Mouse (Mus musculus): ENCODE measurements at regions not wholly inside any gene's neighbourhood (a gene's known extent, or its start where the extent isn't known, plus 50 kb on each side); places are given as distances from the start of the nearest gene placed in this dataset.

DNA sequence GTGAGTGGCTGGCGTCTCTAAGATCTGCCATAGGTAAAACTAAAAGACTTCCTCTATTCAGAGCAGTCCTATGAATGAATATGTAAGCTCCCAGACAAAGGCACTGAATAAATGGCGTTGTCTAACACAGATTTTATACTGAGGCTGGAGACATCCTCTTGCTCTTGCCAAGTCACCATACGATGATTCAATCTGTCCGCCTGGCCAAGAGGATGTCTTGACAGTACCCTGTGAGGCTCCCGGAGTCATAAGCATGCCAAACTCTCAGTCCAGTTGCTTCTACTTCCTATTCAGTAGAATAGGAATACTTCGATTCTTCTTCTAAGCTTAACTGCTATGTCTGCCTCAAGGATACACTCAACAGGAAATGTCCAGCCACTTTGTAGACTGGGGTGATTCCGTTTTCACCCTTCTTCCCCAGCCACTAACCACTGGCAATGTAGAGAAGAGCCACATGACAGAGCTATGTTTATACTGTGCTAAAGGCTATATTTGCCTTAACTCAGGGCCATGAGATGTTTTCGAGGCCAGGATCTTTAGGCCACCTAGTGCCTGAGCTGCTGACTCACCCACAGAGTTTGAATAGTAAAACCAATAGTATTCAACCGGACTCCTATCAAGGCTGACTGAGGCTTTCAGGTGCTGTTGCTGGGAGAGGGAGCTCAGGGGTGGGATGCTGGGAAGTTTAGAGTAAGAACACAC is 188.7 kb upstream of the Atp5g3 start:
- no peak for DNase-seq (ENCODE audit: low spot score)

DNA sequence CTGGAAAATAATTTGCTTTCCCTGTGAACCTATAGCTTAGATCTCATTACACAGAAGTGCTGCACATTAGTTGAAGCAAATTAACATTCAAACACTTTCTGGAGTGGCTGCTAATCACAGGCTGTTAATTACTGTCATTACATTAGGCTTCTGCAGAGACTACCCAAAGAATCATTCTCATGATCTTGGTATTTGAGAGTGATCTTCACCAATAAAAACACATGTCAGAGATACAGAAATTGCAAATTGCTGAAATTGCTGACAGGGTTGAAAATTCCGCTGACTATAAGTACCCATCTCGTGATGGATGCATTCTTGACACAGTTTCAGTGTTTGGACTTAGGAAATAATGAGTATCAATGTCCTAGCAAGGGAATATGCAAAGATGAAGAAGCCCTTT is 185.7 kb upstream of the Atp5g3 start:
- no peak for DNase-seq (ENCODE audit: low spot score)

DNA sequence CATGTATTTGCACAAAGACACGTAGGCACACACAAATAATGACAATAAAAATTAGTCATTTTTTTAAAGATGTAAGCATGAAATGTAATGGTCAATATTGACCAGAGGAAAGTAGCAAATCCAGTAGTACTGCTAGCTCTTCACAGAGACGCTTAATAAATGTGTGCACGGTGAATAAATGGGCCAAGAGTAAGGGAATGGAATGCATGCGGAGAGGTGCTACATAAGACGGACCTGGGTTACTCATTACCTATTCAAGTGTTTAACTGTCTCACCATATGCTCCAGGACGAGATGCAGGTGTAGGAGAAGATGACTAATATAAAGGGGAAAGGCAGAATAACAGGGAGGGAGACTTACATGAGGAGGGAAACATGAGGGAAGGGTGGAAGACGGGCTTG is 182.4 kb upstream of the Atp5g3 start:
- DNase-seq (ENCODE audit: low spot score): no peak

DNA sequence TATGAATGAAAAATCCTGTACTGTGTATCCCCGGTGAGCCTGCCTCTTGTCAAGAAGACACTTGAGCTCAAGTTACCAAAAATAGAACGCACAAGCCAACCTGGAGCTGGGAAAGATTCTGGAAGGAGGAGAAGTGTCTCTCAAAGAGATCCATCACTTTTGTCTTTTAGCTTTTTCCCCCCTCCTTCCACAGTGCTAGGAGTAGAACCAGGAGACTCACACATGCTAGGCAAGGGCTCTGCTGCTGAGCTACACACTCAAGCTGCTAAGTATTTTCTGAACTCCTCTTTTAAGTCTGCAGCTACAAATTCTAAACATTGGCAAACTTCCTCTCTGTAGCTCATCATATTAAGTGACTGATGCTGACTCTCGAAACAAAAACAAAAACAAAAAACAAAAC is 176.2 kb upstream of the Atp5g3 start:
- no peak for DNase-seq (ENCODE audit: low spot score)

DNA sequence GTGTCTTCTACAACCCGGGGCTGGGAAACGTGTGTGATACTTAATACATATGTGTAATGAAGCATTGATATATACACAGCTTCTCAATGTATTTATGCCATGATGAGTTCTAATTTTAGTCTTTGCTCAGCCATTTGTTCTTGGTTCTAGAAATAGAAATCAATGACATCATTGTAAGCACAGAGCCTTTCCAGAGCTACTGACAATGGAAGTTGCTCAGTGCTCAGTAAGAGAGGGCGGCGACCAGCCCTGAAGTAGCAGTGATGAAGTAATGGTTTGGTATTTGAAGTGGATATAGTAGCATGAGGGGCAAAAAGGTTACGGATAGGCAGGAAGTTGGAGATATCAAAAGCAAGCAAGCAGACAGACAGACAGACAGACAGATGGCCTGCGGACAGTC is 173.8 kb upstream of the Atp5g3 start:
- DNase-seq (ENCODE audit: low spot score): no peak

DNA sequence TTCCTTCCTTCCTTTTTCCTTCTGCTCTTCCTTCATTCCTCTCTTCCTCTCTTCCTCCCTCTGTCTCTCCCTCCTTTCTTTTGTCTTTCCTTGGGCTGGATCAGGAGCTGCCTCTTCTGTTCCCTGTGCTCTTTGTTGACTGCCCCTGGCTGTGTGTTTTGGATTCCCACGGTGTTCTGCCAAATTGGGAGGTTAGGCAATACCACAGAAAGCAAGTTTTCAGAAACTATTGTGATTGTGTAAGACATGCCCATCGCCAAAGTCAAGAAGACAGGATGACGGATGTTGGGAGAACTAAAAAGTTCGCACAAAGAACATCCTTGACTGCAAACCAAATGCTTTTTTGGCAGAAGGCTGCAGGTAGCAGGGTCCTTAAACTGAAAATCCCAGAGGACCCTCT is 165.6 kb upstream of the Atp5g3 start:
- DNase-seq (ENCODE audit: low spot score): no peak

DNA sequence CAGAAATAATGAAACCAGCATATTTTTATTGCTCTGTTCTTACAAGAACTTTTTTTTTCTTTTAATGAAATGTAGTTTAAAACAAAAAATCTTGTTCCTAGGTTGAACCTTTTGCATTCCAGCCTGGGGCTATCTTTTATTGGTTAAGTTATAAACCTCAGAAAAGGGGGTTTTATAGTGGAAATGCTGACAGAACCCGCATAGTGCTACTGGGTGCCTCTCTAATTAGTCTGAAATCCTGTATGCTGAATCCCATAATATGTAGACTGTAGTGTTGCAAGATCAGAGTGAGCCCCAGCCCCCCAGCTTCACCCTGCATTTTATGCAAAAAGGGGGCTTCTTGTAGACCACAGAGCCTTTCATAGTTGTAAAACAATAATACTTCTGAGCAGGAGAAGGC is 164.4 kb upstream of the Atp5g3 start:
- no peak for DNase-seq (ENCODE audit: low spot score)

DNA sequence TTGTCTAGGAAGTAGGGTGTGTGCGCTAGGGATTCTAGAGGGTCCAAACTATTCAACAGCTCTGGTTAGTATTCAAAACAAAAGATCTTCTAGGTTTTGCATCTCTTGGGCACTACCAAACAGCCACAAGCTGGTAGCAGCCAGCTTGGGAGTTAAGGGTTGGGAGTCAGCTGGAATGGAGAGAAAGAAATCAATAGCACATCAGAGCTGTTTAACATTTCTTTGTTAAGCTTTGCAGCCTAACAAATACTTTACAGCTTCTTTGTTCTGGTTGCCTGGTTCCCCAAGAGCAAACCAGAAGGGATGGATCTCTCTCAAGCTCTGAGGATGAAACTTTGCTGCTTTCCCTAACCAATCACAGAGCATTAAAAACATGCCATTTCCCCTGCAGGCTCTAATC is 162.3 kb upstream of the Atp5g3 start:
- DNase-seq (ENCODE audit: low spot score): peak; percentile 12

DNA sequence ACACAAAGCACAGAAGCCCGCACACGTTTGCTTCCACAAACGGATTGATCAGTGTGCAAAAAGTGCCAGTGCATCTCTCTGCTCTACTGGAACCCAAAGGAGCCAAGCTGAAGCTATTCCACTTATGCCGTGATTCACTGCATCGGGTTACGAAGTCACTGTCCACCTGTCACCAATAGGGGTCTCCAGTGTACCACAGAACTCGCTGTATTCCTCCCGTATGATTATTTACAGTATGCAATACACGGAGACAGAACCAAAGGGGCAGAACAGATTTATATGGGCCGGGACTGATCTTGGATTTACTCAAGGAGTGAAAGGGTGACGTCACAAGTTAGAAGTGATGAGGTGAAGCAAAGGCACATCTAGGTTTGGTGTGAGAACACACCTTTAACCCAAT is 155.5 kb upstream of the Atp5g3 start:
- peak; percentile 90 for DNase-seq (ENCODE audit: low spot score)

DNA sequence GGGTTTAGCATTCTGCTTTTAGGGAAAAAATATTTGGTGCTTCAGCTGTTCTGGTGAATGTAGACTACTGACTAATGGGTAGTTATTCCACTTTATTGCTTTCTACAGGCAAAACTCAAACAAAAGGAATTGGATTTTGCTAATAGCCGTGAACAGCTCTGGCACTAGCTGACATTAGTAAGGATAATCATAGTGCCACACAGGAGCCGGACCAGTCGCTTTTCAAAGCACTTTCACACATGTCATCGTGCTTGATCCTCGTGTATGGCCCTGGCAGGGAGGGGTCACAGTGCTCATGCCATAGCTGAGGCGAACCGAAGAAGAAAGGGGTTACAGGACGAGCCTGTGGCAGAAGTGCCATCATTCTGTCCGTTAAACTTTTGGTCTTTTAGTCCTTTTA is 153.2 kb upstream of the Atp5g3 start:
- DNase-seq (ENCODE audit: low spot score): no peak

DNA sequence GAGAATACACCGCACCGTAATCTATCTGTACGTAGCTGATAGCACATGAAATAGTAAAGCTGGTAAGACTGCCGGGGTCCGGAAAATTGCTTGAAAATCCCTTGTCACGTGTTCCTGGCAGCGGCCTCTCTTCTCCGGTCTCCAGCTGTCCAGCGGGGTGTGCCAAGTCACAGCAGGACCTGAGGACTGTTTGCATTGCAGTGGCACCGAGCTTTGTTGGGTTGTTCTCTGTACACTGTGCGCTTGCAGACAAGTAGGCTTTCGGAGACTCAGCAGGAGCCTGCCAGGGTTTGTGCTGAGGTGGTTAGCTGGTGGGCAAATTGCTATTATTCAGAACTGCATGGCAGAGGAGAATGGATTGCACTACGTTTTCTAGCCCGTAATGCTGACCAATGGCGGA is 152.7 kb upstream of the Atp5g3 start:
- DNase-seq (ENCODE audit: low spot score): no peak

DNA sequence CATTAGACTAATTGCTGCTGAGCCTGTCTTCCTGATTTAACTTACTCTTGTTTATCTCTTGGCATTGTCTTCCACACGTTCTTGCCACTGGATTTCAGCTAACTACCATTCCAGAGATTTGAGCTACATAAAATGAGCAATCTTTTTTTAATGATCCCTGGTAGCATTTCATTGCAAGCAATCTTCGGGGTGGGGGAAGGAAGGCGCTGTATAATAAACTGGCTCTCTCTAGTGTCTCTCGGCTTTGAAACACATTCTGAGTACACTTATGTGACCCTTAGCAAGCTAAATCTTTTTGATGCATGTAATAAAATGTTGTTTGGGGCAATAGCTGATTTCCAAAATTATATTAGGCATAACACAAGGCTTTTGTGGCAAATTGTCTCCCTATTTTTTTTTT is 152.2 kb upstream of the Atp5g3 start:
- no peak for DNase-seq (ENCODE audit: low spot score)

DNA sequence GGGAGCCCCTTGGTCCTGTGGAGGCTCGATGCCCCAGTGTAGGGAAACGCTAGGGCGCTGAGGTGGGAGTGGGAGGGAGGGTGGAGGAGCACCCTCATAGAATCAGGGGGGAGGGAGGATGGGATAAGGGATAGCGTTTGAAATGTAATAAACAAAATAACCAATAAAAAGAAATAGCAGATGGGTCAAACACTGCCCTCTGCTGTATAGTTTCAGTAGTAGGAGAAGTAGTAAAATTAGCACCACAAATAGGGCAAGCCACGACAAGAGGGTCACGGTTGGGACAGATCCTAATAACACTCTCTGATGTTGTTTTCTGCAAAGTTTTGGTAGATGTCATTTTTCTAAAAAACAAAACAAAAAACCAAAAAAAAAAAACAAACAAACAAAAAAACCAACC is 131.3 kb upstream of the Atp5g3 start:
- no peak for DNase-seq (ENCODE audit: low spot score)

DNA sequence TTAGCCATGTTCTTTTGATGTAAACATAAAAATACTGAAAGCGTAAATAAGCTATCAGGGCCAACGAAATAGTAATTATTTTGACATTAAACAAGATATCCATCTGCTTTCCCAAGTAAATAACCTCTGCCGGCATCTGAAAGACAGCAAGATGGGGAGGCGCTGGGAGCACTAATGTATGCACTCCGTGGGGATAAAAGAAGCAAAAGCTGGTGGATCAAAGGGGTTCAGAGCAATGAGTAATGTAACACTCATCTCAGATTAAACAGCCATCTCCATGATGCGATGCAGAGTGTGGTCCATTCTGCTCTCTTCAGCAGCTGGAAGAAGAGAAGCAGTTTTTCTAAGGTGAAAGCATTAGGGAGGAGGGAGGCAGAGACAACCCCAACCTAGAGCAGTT is 128.5 kb upstream of the Atp5g3 start:
- DNase-seq (ENCODE audit: low spot score): peak; percentile 10

DNA sequence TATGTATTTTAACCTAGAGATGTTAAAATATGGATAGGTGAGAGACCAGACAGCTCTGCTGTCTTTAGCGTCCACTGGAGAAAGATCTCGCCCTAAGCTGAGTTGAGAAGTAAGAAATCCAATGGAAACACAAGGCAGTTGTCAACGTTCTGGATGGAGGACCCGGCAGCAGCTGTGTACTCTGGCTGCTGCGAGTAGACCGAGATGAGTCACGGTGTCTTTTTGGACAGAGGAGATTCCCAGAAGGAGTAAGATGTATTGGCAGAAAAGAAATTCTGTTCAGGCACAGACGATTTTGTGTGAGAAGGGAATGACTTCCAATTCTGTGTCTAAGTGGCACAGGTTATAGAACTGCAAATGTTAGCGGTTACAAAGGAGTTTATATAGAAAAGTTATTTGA is 124.9 kb upstream of the Atp5g3 start:
- no peak for DNase-seq (ENCODE audit: low spot score)

DNA sequence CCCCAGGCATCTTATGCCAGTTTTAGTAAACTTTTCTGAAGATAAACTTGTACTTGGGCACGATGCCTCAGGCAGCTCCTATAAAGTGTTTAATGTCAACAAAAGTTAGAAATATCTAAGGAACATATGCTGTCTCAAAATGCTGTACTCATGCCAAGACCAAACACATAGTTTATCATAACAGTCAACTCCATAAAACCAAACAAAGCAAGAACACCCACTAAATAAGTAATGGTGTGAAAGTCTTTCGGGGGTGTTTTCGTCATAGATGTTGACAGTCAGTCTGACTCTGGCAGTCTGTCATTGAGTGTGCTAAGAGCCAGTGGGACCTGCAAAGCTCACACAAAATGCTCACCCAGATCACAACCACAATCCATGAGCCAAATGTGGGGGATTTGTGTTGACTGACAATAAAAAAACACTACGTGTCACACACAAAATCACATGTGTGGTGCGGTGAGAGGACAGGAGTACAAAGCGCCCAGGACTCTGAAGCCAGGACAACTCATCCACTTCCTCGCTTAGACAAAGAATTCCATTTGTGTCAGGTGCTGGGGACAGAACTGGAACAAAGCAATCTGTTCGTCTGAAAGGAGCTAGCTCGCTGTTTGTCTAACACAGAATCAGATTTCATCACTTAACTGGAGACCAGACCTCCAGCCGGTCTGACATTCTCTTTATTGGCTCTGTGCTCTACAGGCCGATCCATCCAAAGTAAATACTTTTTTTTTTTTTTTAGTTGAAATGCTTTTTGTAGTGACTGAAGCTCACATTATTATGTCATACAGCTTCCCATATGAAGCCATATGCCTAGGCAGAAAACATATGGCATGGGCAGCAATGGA is 121.3 kb upstream of the Atp5g3 start:
- no peak for DNase-seq (ENCODE audit: low spot score)

DNA sequence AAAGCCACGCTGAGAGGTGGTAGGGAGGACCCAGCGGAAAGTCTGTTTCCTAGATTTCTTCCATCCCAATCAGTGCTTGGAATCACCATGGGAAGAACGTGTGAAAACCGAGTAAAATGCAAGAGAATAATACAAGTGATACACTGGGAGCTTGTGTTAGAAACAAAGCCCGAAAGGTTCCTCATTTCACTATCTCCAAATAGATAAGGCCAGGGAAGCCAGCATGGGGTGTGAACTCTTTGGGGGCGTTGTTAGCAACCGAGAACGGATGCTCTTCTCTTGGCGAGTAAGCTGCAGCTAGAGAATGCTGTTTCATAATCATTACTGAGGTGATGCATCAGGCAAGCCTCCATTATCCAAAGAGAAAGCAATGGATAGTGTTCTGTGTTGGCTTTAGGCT is 118.8 kb upstream of the Atp5g3 start:
- DNase-seq (ENCODE audit: low spot score): no peak

DNA sequence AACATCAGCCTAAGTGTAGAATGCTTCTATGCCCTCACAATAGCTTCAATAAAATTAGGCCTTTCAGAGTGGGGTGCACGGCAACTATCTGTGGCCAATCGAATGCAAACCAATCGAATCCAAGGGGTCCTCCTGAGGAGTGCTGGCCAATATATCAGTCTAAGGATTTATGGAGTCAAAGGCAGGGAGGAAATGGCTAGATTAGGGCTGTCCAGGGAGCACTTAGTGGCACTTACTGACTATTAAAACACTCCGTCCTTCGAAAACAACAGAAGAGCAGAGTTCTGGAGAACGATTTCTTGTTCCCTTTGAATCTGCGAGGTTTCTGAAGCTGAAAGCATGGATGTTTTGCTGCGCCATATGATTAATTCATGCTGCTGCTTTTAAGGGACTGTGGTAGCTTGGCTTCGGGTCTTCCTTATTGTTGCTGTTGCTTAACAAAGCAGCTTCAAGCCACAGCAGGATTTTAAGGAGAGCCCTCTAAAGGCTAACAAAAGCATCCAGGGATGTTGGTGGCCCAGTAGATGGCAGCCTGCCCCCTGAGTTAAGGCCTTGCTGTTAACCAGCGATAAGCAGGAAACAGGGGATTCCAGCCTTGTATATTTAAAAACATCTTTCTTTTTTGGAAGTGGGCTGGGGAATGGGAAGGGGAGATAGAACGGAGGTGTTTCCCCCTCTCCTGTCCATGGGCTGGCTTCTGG is 116.4 kb upstream of the Atp5g3 start:
- DNase-seq (ENCODE audit: low spot score): peak; percentile 72

DNA sequence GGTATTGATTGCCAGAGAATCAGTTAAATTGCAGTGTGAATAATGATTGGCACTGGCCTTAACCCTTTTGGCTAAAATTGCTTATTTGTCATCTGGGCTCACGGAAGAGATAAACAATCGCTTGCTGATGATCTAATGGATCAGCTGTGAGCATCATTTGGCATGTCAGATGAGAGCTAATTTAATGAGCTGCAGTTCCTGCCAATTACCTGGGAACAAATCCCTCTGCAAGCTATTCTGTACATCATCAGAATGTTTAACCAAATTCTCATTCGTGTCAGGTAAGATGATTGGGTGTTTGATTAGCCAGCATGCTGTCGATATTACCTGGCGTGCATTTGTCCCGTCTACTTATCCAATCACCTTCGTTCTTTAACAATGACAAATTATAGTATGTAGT is 104.0 kb upstream of the Atp5g3 start:
- DNase-seq (ENCODE audit: low spot score): no peak

DNA sequence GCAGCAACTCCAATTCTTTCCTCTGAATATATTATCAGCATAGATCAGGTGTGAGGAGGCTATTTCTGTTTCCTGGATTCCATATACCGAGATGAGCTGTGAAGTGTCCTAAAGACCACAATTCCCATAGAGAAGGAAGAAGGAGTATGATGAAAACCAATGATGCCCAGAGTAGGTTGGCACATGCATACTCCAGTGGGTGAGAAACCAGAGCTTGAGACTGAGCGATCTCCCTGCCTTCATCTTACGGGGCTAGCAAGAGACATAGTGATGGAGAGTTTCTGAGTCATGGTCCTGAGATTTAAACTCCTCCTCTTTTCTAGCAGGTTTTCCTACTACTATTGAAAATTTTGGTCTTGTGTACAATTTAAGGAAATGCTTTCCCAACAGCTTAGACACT is 103.1 kb upstream of the Atp5g3 start:
- no peak for DNase-seq (ENCODE audit: low spot score)

DNA sequence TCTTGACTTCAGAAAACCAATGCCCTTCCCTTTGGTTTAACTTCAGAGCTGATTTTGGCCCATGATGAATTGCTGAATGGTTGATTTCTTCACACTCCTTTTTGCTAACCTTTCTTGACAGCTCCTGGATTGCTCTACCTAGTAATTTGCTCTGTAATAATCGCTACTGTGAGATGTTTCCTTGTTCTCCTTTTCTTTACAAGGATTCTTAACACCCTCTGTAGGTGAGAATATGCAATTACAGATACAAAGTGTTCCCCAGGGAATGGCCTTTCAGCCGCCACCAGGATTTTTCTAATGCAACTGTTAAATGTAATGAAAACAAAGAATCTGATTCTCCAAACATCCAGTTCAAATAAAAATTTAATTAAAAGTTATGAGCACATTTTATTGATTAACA is 87.4 kb upstream of the Atp5g3 start:
- peak; percentile 79 for DNase-seq (ENCODE audit: low spot score)

DNA sequence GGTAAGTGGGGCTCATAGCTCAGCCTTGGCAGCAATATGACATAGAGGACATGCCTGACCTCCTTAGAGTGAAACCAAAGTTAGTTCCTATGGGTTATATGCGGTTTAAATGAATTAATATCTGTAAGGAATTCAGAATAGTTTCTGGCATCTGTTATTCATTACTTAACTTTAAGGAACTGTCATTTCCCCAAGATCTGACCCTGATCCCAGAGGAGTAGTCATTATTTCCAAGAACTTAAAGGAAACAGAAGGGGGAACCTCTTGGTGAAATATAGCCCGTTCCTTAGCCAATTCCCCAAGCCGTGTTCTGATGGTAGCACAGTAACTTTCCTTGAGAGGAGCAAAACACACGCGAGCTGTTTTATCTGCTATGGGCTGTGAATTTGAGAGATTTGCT is 85.9 kb upstream of the Atp5g3 start:
- DNase-seq (ENCODE audit: low spot score): no peak

DNA sequence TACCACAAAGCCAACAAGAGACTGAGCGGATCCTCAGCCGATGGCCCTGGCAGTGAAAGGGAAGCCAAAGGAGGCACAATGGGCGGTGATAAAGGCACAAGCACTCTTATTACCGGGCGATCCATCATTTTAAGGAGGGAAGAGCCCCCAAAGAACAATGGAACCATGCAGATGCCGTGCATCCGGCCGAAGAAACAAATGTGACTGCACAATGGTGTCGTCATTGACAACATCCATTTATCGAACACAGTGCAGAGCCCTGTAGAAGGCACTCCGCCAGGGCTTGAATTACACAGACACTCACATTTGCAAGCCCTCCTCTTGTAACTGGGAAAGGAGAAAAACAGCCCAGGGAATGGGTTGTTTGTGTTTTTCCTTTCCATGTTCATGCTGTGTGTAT is 80.7 kb upstream of the Atp5g3 start:
- DNase-seq (ENCODE audit: low spot score): peak; percentile 57

Data from embryo, embryonic 10.5 days (tissue).